Mouse (Mus musculus): ENCODE measurements around the gene Lhfp. TPM values are rescaled to one million over a fixed set of nuclear protein-coding genes. Genes with fewer than 3 reads are reported as not detected.

Lhfp gene
- polyA plus RNA-seq, 1 experiment from 2014 or later: 48.1 TPM

- no peaks in the 10 kb centered on the region for H3K27me3 ChIP-seq (ENCODE audit: control insufficient read depth, insufficient read depth, low read length)
- no peak overlapping the region for H3K27ac ChIP-seq (replicated peaks; ENCODE audit: low read depth, low read length)
- H3K36me3 ChIP-seq (ENCODE audit: control insufficient read depth, insufficient read depth, low read length): no peaks in the 10 kb centered on the region
- 96% methylated on average over 3 of the region's 3 CpGs for WGBS
- H3K4me3 ChIP-seq (replicated peaks; ENCODE audit: low read depth, low read length): no peak overlapping the region
- no peak for DNase-seq
- H3K9me3 ChIP-seq (ENCODE audit: control insufficient read depth, low read length): no peaks in the 10 kb centered on the region
- no peaks in the 10 kb centered on the region for H3K4me1 ChIP-seq (ENCODE audit: control insufficient read depth, insufficient read depth, low read length)
- no peak for ATAC-seq (ENCODE audit: low FRiP score, low TSS enrichment)
- no peak overlapping the region for H3K4me2 ChIP-seq (ENCODE audit: low read length)
- no peak overlapping the region for H3K9ac ChIP-seq (replicated peaks; ENCODE audit: low read length)
Observed at GRCm38 (mm10) chr3:53240150-53240549, 198.8 kb downstream of the Lhfp start.

DNA sequence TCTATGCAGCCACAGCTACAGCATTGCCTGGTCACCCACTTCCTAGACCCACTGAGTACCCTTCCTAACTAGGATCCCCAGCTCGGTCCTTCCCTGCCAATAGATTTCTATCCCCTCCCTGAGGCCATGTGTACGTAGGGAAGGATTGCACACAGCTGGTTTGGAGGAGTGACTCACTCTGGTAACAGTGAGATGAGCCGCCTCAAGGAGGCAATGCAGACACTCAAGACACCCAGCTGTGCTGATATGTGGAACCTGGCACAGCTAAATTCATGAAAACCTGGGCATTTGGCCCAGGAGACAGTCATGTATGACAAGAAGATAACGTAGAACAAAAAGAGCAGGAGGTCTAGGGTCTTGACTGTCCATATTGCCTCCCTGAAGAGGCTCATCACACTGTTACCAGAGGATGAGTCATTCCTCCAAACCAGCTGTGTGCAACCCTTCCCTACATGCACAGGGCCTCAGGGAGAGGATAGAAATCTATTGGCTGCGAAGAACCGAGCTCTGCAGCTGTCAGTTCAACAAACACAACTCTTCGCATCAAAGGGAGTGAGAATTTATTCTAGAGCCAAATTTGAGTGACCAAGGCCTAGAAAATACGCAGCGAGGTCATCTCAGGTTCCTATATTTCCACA is 204.4 kb downstream of the Lhfp start:
- H3K27me3 ChIP-seq (ENCODE audit: control insufficient read depth, insufficient read depth, low read length): no peaks in the 10 kb centered on the region
- H3K4me1 ChIP-seq (ENCODE audit: control insufficient read depth, insufficient read depth, low read length): peaks cover 8% of the 10 kb centered on the region
- H3K9ac ChIP-seq (replicated peaks; ENCODE audit: low read length): no peak overlapping the region
- H3K36me3 ChIP-seq (ENCODE audit: control insufficient read depth, insufficient read depth, low read length): no peaks in the 10 kb centered on the region
- no peak overlapping the region for H3K27ac ChIP-seq (replicated peaks; ENCODE audit: low read depth, low read length)
- H3K9me3 ChIP-seq (ENCODE audit: control insufficient read depth, low read length): no peaks in the 10 kb centered on the region
- no peak for DNase-seq
- H3K4me2 ChIP-seq (ENCODE audit: low read length): no peak overlapping the region
- no peak overlapping the region for H3K4me3 ChIP-seq (replicated peaks; ENCODE audit: low read depth, low read length)
- WGBS: 92% methylated on average over 9 of the region's 9 CpGs
- ATAC-seq (ENCODE audit: low FRiP score, low TSS enrichment): no peak

- H3K9ac ChIP-seq (replicated peaks; ENCODE audit: low read length): no peak overlapping the region
- H3K36me3 ChIP-seq (ENCODE audit: control insufficient read depth, insufficient read depth, low read length): no peaks in the 10 kb centered on the region
- 78% methylated on average over 3 of the region's 3 CpGs for WGBS
- no peaks in the 10 kb centered on the region for H3K27me3 ChIP-seq (ENCODE audit: control insufficient read depth, insufficient read depth, low read length)
- DNase-seq (peak; percentile 67), ATAC-seq (ENCODE audit: low FRiP score, low TSS enrichment) (no peak)
- H3K4me3 ChIP-seq (replicated peaks; ENCODE audit: low read depth, low read length): no peak overlapping the region
- no peak overlapping the region for H3K27ac ChIP-seq (replicated peaks; ENCODE audit: low read depth, low read length)
- H3K4me2 ChIP-seq (ENCODE audit: low read length): no peak overlapping the region
- peaks cover 8% of the 10 kb centered on the region for H3K4me1 ChIP-seq (ENCODE audit: control insufficient read depth, insufficient read depth, low read length)
- H3K9me3 ChIP-seq (ENCODE audit: control insufficient read depth, low read length): no peaks in the 10 kb centered on the region
Observed at GRCm38 (mm10) chr3:53247102-53247501, 205.8 kb downstream of the Lhfp start.

DNA sequence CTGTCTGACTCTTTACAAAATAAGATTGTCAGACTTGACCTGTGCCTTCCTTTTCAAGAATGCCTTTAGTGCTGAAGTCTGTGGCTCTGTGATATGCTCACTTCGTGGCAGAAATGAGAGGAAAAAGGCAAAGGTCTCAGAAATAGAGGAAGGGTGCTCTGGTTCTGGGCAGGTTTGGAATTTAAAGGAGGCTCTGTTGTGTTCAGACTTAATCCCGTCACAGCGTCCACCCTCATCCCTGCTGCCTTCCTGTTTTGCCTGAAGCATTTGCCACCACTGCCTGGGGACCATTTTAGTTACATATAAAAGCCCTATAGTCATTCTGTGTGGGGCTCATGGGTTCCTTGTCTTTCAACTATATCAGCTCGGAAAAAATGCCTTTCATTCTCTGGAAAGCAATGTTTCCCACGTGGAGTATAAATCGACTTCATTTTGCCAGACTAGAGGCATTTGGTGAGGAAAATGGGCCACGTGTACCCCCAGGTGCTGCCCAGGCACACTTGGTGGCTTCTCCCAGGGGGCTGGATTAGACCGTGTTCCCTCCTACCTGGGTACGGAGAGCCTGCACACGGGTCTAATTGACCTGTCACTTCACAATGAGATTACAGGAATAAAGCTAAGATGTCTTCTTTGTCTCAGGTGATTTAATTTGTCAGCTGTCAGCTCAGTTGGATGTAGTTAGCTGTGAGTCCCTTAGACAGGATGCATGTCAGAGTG is 207.0 kb downstream of the Lhfp start:
- ATAC-seq (ENCODE audit: low FRiP score, low TSS enrichment) (no peak), DNase-seq (peak; percentile 40)
- H3K27ac ChIP-seq (replicated peaks; ENCODE audit: low read depth, low read length): no peak overlapping the region
- H3K4me3 ChIP-seq (replicated peaks; ENCODE audit: low read depth, low read length): no peak overlapping the region
- WGBS: 8% methylated on average over 10 of the region's 10 CpGs
- H3K4me1 ChIP-seq (ENCODE audit: control insufficient read depth, insufficient read depth, low read length): peaks cover 8% of the 10 kb centered on the region
- no peaks in the 10 kb centered on the region for H3K9me3 ChIP-seq (ENCODE audit: control insufficient read depth, low read length)
- H3K9ac ChIP-seq (replicated peaks; ENCODE audit: low read length): no peak overlapping the region
- H3K27me3 ChIP-seq (ENCODE audit: control insufficient read depth, insufficient read depth, low read length): no peaks in the 10 kb centered on the region
- no peak overlapping the region for H3K4me2 ChIP-seq (ENCODE audit: low read length)
- H3K36me3 ChIP-seq (ENCODE audit: control insufficient read depth, insufficient read depth, low read length): no peaks in the 10 kb centered on the region

DNA sequence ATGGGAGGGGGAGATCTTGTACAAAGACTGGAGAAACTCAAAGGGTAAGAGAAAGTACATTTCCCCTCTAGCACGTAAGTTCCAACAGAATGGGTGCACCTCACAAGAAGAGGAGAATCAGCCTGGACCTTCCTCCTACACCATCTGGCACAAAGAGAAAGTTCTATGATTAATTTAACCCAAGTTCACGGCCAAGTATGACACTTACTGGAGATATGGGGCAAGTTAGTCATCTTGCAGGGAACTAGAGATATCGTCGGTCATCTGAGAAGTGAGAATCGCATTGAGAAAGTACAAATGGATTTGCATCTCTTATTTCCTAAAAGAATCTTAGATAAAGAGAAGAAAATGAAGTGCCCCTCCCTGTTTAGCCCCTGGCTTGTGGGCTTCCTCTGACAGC is 211.2 kb downstream of the Lhfp start:
- no peak overlapping the region for H3K27ac ChIP-seq (replicated peaks; ENCODE audit: low read depth, low read length)
- H3K27me3 ChIP-seq (ENCODE audit: control insufficient read depth, insufficient read depth, low read length): no peaks in the 10 kb centered on the region
- H3K36me3 ChIP-seq (ENCODE audit: control insufficient read depth, insufficient read depth, low read length): no peaks in the 10 kb centered on the region
- H3K4me3 ChIP-seq (replicated peaks; ENCODE audit: low read depth, low read length): no peak overlapping the region
- H3K9ac ChIP-seq (replicated peaks; ENCODE audit: low read length): no peak overlapping the region
- no peaks in the 10 kb centered on the region for H3K9me3 ChIP-seq (ENCODE audit: control insufficient read depth, low read length)
- no peak overlapping the region for H3K4me2 ChIP-seq (ENCODE audit: low read length)
- ATAC-seq (ENCODE audit: low FRiP score, low TSS enrichment) (no peak), DNase-seq (no peak)
- peaks cover 8% of the 10 kb centered on the region for H3K4me1 ChIP-seq (ENCODE audit: control insufficient read depth, insufficient read depth, low read length)
- 94% methylated on average over 5 of the region's 5 CpGs for WGBS

- Histone ChIP-seq H3K4me3 (replicated peaks; ENCODE audit: low read depth, low read length) (no peak overlapping the region), H3K27me3 (ENCODE audit: control insufficient read depth, insufficient read depth, low read length) (no peaks in the 10 kb centered on the region), H3K9me3 (ENCODE audit: control insufficient read depth, low read length) (no peaks in the 10 kb centered on the region), H3K4me1 (ENCODE audit: control insufficient read depth, insufficient read depth, low read length) (peaks cover 8% of the 10 kb centered on the region), H3K36me3 (ENCODE audit: control insufficient read depth, insufficient read depth, low read length) (no peaks in the 10 kb centered on the region), H3K27ac (replicated peaks; ENCODE audit: low read depth, low read length) (no peak overlapping the region), H3K4me2 (ENCODE audit: low read length) (no peak overlapping the region), H3K9ac (replicated peaks; ENCODE audit: low read length) (no peak overlapping the region)
- ATAC-seq (ENCODE audit: low FRiP score, low TSS enrichment): no peak
- DNase-seq: peak; percentile 33
- 71% methylated on average over 5 of the region's 5 CpGs for WGBS
Observed at GRCm38 (mm10) chr3:53253223-53253832, 212.0 kb downstream of the Lhfp start.

DNA sequence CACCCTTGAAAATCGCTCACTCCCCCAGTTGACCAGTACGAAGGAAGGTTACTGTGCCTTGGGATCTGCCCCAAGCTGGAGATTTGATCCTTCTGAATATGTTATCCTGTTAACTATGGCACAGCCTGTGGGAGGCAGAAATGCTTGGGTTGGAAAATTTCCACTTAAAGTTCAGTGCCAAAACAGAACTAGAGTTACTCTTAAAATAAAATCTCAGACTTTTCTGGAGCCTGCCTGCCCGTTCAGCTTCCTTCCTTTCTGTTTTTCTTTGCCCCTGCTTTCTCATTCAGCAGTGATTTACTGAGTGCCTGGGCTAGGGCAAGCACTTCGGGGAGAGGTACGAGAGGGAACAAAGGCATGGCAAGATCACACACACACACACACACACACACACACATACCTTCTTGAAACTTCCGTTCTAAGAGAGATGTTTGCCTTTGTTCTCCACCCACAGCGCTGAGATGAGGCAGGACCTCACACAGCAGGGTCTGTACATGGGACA is 217.4 kb downstream of the Lhfp start:
- peak; percentile 30 for DNase-seq
- 45% methylated on average over 7 of the region's 7 CpGs for WGBS

GRCm38 (mm10) chr3:53266116-53266515 is 224.8 kb downstream of the Lhfp start:
- no peak overlapping the region for H3K4me2 ChIP-seq (ENCODE audit: low read length)
- no peaks in the 10 kb centered on the region for H3K4me1 ChIP-seq (ENCODE audit: control insufficient read depth, insufficient read depth, low read length)
- no peaks in the 10 kb centered on the region for H3K9me3 ChIP-seq (ENCODE audit: control insufficient read depth, low read length)
- H3K36me3 ChIP-seq (ENCODE audit: control insufficient read depth, insufficient read depth, low read length): no peaks in the 10 kb centered on the region
- H3K27ac ChIP-seq (replicated peaks; ENCODE audit: low read depth, low read length): no peak overlapping the region
- H3K4me3 ChIP-seq (replicated peaks; ENCODE audit: low read depth, low read length): no peak overlapping the region
- WGBS: 92% methylated on average over 6 of the region's 6 CpGs
- DNase-seq (no peak), ATAC-seq (ENCODE audit: low FRiP score, low TSS enrichment) (no peak)
- H3K9ac ChIP-seq (replicated peaks; ENCODE audit: low read length): no peak overlapping the region
- no peaks in the 10 kb centered on the region for H3K27me3 ChIP-seq (ENCODE audit: control insufficient read depth, insufficient read depth, low read length)

More for the DNA sequence above, 217.4 kb downstream of the Lhfp start:
- Histone ChIP-seq H3K27me3 (ENCODE audit: control insufficient read depth, insufficient read depth, low read length) (no peaks in the 10 kb centered on the region), H3K9me3 (ENCODE audit: control insufficient read depth, low read length) (no peaks in the 10 kb centered on the region), H3K27ac (replicated peaks; ENCODE audit: low read depth, low read length) (no peak overlapping the region), H3K4me3 (replicated peaks; ENCODE audit: low read depth, low read length) (no peak overlapping the region), H3K4me1 (ENCODE audit: control insufficient read depth, insufficient read depth, low read length) (no peaks in the 10 kb centered on the region), H3K4me2 (ENCODE audit: low read length) (no peak overlapping the region), H3K9ac (replicated peaks; ENCODE audit: low read length) (no peak overlapping the region), H3K36me3 (ENCODE audit: control insufficient read depth, insufficient read depth, low read length) (no peaks in the 10 kb centered on the region)
- no peak for ATAC-seq (ENCODE audit: low FRiP score, low TSS enrichment)

Measured in midbrain, embryonic 14.5 days (tissue).